Mouse (Mus musculus) hindbrain, embryonic 12.5 days (tissue): ENCODE data around the gene Ssr2. TPM values are rescaled to one million over a fixed set of nuclear protein-coding genes. Genes with fewer than 3 reads are reported as not detected.

Source experiments
- ATAC-seq: fragments of 200-750 bp; cut with Nextera tagmentation; 2 replicates; pipeline ENCODE4 v1.8.0; 2017; ENCODE audit warnings: moderate TSS enrichment; ENCODE audit not compliant: low FRiP score
- H3K27ac ChIP-seq: fragments of 300-500 bp; sonication (generic); 2 replicates; pipeline ENCODE4 v1.5.1; 2016; ENCODE audit warnings: mild to moderate bottlenecking
- H3K27me3 ChIP-seq: fragments of 300-500 bp; sonication (generic); 2 replicates; pipeline ENCODE4 v1.6.1; 2016; ENCODE audit warnings: mild to moderate bottlenecking
- H3K36me3 ChIP-seq: fragments of 300-500 bp; sonication (generic); 2 replicates; pipeline ENCODE4 v1.6.1; 2016; ENCODE audit warnings: mild to moderate bottlenecking
- H3K4me1 ChIP-seq: fragments of 300-500 bp; sonication (generic); 2 replicates; pipeline ENCODE4 v1.6.1; 2016
- H3K4me2 ChIP-seq: fragments of 300-500 bp; sonication (generic); replicated peaks from 2 replicates; pipeline ENCODE4 v1.6.1; 2016; ENCODE audit warnings: mild to moderate bottlenecking
- H3K4me3 ChIP-seq: fragments of 300-500 bp; sonication (generic); 2 replicates; pipeline ENCODE4 v1.5.1; 2016; ENCODE audit warnings: mild to moderate bottlenecking
- H3K9ac ChIP-seq: fragments of 300-500 bp; sonication (generic); 2 replicates; pipeline ENCODE4 v1.6.1; 2016; ENCODE audit warnings: mild to moderate bottlenecking, moderate library complexity
- H3K9me3 ChIP-seq: fragments of 300-500 bp; sonication (generic); replicated peaks from 2 replicates; pipeline ENCODE4 v1.6.1; 2016; ENCODE audit warnings: mild to moderate bottlenecking
- WGBS: fragments of 180-500 bp; shearing (Covaris S2); methylation state at CpG from one replicate; pipeline ENCODE4 v1.1.7; 2016; 5-methylcytosine and 5-hydroxymethylcytosine counted together
- polyA plus RNA-seq: library from polyadenylated mRNA; unstranded; fragments of >200 nt; fragmentation: Nextera tagmentation; extraction: Ambion mirVana; gene quantifications from 2 replicates; pipeline ENCODE4 v1.2.1, GENCODE M21; 2016

Ssr2 gene
- polyA plus RNA-seq, 1 experiment from 2014 or later, result 155 TPM

GRCm38 (mm10) chr3:88555731-88556130 is 19.9 kb upstream of the Ssr2 start:
- no peak overlapping the region for H3K4me3 ChIP-seq
- ATAC-seq, result no peak
- no peaks in the 10 kb centered on the region for H3K27me3 ChIP-seq
- H3K27ac ChIP-seq, result no peak overlapping the region
- no peak overlapping the region for H3K9ac ChIP-seq
- no peaks in the 10 kb centered on the region for H3K9me3 ChIP-seq
- WGBS, result 94% methylated on average over 6 of the region's 6 CpGs
- H3K36me3 ChIP-seq, result peaks cover 51% of the 10 kb centered on the region
- no peak overlapping the region for H3K4me2 ChIP-seq
- peaks cover 24% of the 10 kb centered on the region for H3K4me1 ChIP-seq

- peaks cover 59% of the 10 kb centered on the region for H3K36me3 ChIP-seq
- ATAC-seq, result no peak
- no peak overlapping the region for H3K4me2 ChIP-seq
- no peaks in the 10 kb centered on the region for H3K9me3 ChIP-seq
- WGBS, result 96% methylated on average over 8 of the region's 8 CpGs
- H3K9ac ChIP-seq, result no peak overlapping the region
- no peaks in the 10 kb centered on the region for H3K27me3 ChIP-seq
- H3K27ac ChIP-seq, result no peak overlapping the region
- H3K4me1 ChIP-seq, result peaks cover 21% of the 10 kb centered on the region
- no peak overlapping the region for H3K4me3 ChIP-seq
Measured at GRCm38 (mm10) chr3:88556616-88557015, 19.1 kb upstream of the Ssr2 start.

- no peaks in the 10 kb centered on the region for H3K9me3 ChIP-seq
- ATAC-seq, result no peak
- no peak overlapping the region for H3K4me2 ChIP-seq
Measured at GRCm38 (mm10) chr3:88559596-88559995, 16.1 kb upstream of the Ssr2 start.

GRCm38 (mm10) chr3:88561989-88562388 is 13.7 kb upstream of the Ssr2 start:
- no peak overlapping the region for H3K4me2 ChIP-seq
- H3K36me3 ChIP-seq, result peaks cover 95% of the 10 kb centered on the region
- peaks cover 24% of the 10 kb centered on the region for H3K4me1 ChIP-seq
- H3K9ac ChIP-seq, result no peak overlapping the region
- H3K27ac ChIP-seq, result 0 out of 2 replicates have a peak overlapping the region, but pooled peaks have one; percentile 4
- WGBS, result 69% methylated on average over 4 of the region's 4 CpGs
- H3K4me3 ChIP-seq, result no peak overlapping the region
- no peaks in the 10 kb centered on the region for H3K27me3 ChIP-seq
- no peaks in the 10 kb centered on the region for H3K9me3 ChIP-seq
- peak; percentile 49 for ATAC-seq

More at GRCm38 (mm10) chr3:88559596-88559995, 16.1 kb upstream of the Ssr2 start:
- no peak overlapping the region for H3K4me3 ChIP-seq
- H3K4me1 ChIP-seq, result peaks cover 32% of the 10 kb centered on the region
- H3K36me3 ChIP-seq, result peaks cover 87% of the 10 kb centered on the region
- no peaks in the 10 kb centered on the region for H3K27me3 ChIP-seq
- H3K27ac ChIP-seq, result no peak overlapping the region
- WGBS, result 96% methylated on average over 9 of the region's 9 CpGs
- H3K9ac ChIP-seq, result no peak overlapping the region

GRCm38 (mm10) chr3:88563442-88563841 is 12.2 kb upstream of the Ssr2 start:
- 62% methylated on average over 4 of the region's 4 CpGs for WGBS
- peak; percentile 47 for ATAC-seq
- no peaks in the 10 kb centered on the region for H3K27me3 ChIP-seq
- no peak overlapping the region for H3K9ac ChIP-seq
- H3K4me3 ChIP-seq, result no peak overlapping the region
- H3K4me1 ChIP-seq, result peaks cover 24% of the 10 kb centered on the region
- no peak overlapping the region for H3K4me2 ChIP-seq
- peak overlapping the region; percentile 40; the same call in 1 of the 2 replicates for H3K27ac ChIP-seq
- H3K9me3 ChIP-seq, result no peaks in the 10 kb centered on the region
- H3K36me3 ChIP-seq, result peaks cover 96% of the 10 kb centered on the region

- peak overlapping the region; percentile 40; the same call in 1 of the 2 replicates for H3K27ac ChIP-seq
- no peak overlapping the region for H3K9ac ChIP-seq
- ATAC-seq, result 0 out of 2 replicates have a peak, but pooled peaks have one; percentile 9
- no peaks in the 10 kb centered on the region for H3K27me3 ChIP-seq
- H3K36me3 ChIP-seq, result peaks cover 97% of the 10 kb centered on the region
- H3K4me2 ChIP-seq, result no peak overlapping the region
- no peak overlapping the region for H3K4me3 ChIP-seq
- WGBS, result 87% methylated on average over 7 of the region's 7 CpGs
- H3K4me1 ChIP-seq, result peaks cover 24% of the 10 kb centered on the region
- no peaks in the 10 kb centered on the region for H3K9me3 ChIP-seq
Measured at GRCm38 (mm10) chr3:88563966-88564365, 11.7 kb upstream of the Ssr2 start.

- WGBS, result 100% methylated on average over 3 of the region's 3 CpGs
- no peak for ATAC-seq
Measured at GRCm38 (mm10) chr3:88566116-88566515, 9.6 kb upstream of the Ssr2 start.

GRCm38 (mm10) chr3:88566536-88567061 is 9.1 kb upstream of the Ssr2 start:
- Histone ChIP-seq H3K4me1 (peaks cover 23% of the 10 kb centered on the region), H3K36me3 (peaks cover 88% of the 10 kb centered on the region), H3K27me3 (no peaks in the 10 kb centered on the region), H3K4me2 (no peak overlapping the region), H3K9ac (0 out of 2 replicates have a peak overlapping the region, but pooled peaks have one; percentile 0), H3K27ac (no peak overlapping the region), H3K4me3 (no peak overlapping the region), H3K9me3 (no peaks in the 10 kb centered on the region)
- WGBS, result 87% methylated on average over 4 of the region's 4 CpGs
- ATAC-seq, result no peak

More at GRCm38 (mm10) chr3:88566116-88566515, 9.6 kb upstream of the Ssr2 start:
- no peaks in the 10 kb centered on the region for H3K9me3 ChIP-seq
- H3K4me2 ChIP-seq, result no peak overlapping the region
- 0 out of 2 replicates have a peak overlapping the region, but pooled peaks have one; percentile 0 for H3K9ac ChIP-seq
- no peak overlapping the region for H3K27ac ChIP-seq
- H3K4me1 ChIP-seq, result peaks cover 24% of the 10 kb centered on the region
- no peak overlapping the region for H3K4me3 ChIP-seq
- no peaks in the 10 kb centered on the region for H3K27me3 ChIP-seq
- peaks cover 92% of the 10 kb centered on the region for H3K36me3 ChIP-seq

- ATAC-seq, result no peak
- Histone ChIP-seq H3K9me3 (no peaks in the 10 kb centered on the region), H3K9ac (no peak overlapping the region), H3K27me3 (no peaks in the 10 kb centered on the region), H3K4me3 (no peak overlapping the region), H3K4me1 (peaks cover 10% of the 10 kb centered on the region), H3K4me2 (no peak overlapping the region), H3K36me3 (peaks cover 77% of the 10 kb centered on the region), H3K27ac (no peak overlapping the region)
- WGBS, result 96% methylated on average over 6 of the region's 6 CpGs
Measured at GRCm38 (mm10) chr3:88567892-88568291, 7.8 kb upstream of the Ssr2 start.

- Histone ChIP-seq H3K4me3 (no peak overlapping the region), H3K9ac (no peak overlapping the region), H3K36me3 (peaks cover 70% of the 10 kb centered on the region), H3K4me1 (peaks cover 3% of the 10 kb centered on the region; the same call in 1 of the 2 replicates), H3K4me2 (no peak overlapping the region), H3K27me3 (no peaks in the 10 kb centered on the region), H3K9me3 (no peaks in the 10 kb centered on the region), H3K27ac (no peak overlapping the region)
- 96% methylated on average over 2 of the region's 2 CpGs for WGBS
- no peak for ATAC-seq
Measured at GRCm38 (mm10) chr3:88568615-88569014, 7.1 kb upstream of the Ssr2 start.

GRCm38 (mm10) chr3:88569093-88569492 is 6.6 kb upstream of the Ssr2 start:
- peaks cover 65% of the 10 kb centered on the region for H3K36me3 ChIP-seq

GRCm38 (mm10) chr3:88569694-88570093 is 6.0 kb upstream of the Ssr2 start:
- Histone ChIP-seq H3K4me1 (no peaks in the 10 kb centered on the region), H3K9ac (no peak overlapping the region), H3K9me3 (no peaks in the 10 kb centered on the region), H3K36me3 (peaks cover 59% of the 10 kb centered on the region), H3K4me2 (no peak overlapping the region), H3K27me3 (no peaks in the 10 kb centered on the region), H3K27ac (no peak overlapping the region), H3K4me3 (no peak overlapping the region)
- 92% methylated on average over 5 of the region's 5 CpGs for WGBS
- no peak for ATAC-seq

More at GRCm38 (mm10) chr3:88569093-88569492, 6.6 kb upstream of the Ssr2 start:
- Histone ChIP-seq H3K4me1 (no peaks in the 10 kb centered on the region), H3K4me2 (no peak overlapping the region), H3K9me3 (no peaks in the 10 kb centered on the region), H3K27ac (no peak overlapping the region), H3K27me3 (no peaks in the 10 kb centered on the region), H3K4me3 (no peak overlapping the region), H3K9ac (no peak overlapping the region)
- ATAC-seq, result no peak
- WGBS, result 100% methylated on average over 2 of the region's 2 CpGs

GRCm38 (mm10) chr3:88570341-88570740 is 5.3 kb upstream of the Ssr2 start:
- Histone ChIP-seq H3K4me2 (no peak overlapping the region), H3K4me3 (no peak overlapping the region), H3K36me3 (peaks cover 53% of the 10 kb centered on the region), H3K27me3 (no peaks in the 10 kb centered on the region), H3K9ac (no peak overlapping the region), H3K9me3 (no peaks in the 10 kb centered on the region), H3K4me1 (no peaks in the 10 kb centered on the region), H3K27ac (no peak overlapping the region)
- 95% methylated on average over 10 of the region's 10 CpGs for WGBS
- no peak for ATAC-seq
